Mouse (Mus musculus) embryonic fibroblast, embryonic 13.5 days (primary cell): Measurements from ENCODE around the gene Rps6kb1.

Source experiments
- CTCF ChIP-seq: IDR thresholded peaks from 2 replicates; pipeline ENCODE4 v1.5.1; 2011; ENCODE audit warnings: mild to moderate bottlenecking, control low read depth, low read length, moderate library complexity, borderline replicate concordance; ENCODE audit not compliant: insufficient read depth
- POLR2A ChIP-seq: IDR thresholded peaks from 2 replicates; pipeline ENCODE4 v1.6.1; 2011; ENCODE audit warnings: low read depth, mild to moderate bottlenecking, control low read depth, low read length, moderate library complexity

DNA sequence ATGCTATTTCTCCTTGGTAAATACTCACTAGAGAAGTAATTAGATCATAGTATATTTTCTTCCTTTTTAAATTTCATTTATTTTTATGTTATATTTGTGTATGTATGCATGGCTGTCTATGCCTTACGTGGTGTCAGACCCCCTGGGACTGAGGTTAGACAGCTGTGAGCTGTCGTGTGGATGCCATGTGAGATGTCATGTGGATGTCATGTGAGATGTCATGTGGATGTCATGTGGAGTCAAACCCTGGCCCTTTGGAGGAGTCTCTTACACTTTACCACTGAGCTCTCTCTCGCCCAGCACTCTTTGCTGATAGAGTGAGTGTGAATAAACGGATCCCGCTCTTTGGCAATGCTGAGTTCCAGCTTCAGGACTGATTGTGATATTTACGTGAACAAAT is 8.9 kb upstream of the Rps6kb1 start:
- TF ChIP-seq CTCF = no peak
- no peak for TF ChIP-seq POLR2A
